Mouse (Mus musculus): ENCODE results near the gene Inmt.
"Not testable (repeated sequence)": the region's sequence is repeated elsewhere in the genome, so short reads cannot be mapped to it uniquely, and the experiment has no call there.

The Inmt gene

DNA sequence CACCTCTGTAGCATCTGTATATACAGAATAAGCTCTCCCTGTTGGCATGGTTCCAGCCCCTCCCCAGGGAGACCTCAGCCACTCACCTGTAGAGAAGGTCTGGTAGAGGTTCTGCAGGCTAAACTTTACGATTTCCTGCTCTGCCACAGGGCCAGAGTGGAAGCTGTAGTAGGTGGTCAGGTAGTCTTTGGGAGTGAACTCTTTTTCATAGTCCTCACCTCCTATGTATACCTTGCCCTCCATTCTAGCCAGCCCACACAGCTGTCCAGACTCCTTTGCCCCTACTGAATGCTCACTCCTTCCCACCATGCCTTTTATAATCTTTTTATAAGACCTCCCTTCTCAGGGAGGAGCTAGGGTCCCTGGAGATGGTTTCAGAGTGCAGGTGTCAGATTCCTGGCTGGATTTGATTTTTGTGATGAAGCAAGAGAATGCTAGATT, at the start of gene Inmt:
Gene Inmt (minus strand): TSS at position 303 of the 441 bp plus-strand sequence.
- no peak for DNase-seq

DNA sequence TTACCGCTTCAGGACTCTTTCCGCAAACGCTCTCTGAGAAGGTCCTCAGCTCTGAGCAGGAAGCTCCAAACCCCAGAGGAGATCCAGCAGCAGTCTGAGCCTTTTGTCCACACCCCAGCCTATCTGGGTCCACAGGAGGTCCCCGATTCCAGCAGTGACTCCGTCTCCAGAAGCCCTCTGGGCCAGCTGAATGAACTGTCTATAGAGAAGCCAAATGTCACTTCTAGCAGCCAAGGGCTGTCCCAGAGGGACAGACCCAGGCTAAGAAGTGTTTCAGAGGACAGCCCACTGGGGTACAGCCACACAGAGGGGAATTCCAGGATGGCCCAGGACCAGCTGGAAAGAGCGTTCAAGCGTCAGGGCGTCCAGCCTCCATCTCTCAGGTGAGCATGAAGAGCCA, 49.1 kb upstream of the Inmt start:
- no peak for DNase-seq

DNA sequence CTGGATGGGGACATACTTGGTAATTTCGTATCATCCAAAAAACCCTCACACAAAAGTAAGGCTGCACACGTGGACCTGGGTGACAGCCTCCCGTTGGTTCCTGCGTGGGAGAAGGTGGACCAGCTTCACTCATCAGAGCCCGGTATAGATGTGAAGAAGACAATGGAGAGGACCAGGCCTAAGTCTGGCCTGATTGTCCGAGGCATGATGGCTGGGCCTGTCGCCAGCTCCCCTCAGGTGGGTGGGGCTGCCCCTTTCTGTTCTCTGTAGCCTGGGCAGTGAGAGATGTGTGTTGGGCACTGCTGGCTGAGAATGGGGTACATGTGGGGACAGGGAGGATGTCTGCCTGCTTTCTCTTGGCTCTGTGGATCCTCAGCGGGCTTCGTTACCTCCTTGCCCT, 43.4 kb upstream of the Inmt start:
- DNase-seq, result no peak

DNA sequence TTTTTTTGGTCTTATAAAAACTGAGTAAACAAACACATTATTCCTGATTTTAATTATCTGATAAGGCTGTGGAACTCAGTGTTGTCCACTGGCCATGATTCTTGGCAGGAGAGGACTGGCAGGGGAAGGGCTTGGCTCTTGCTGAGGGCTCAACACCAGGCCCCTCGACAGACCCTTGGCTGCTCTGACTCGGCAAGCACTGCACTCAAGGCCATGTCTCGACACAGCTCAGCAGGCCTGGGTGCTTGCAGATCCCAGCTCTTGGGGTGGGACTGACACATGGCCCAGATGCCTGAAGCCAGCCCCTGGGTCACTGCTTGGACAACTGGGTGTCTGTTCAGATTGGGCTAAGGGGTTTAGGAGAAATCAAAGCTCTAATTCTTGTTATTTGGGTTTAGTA, 39.7 kb upstream of the Inmt start:
- no peak for DNase-seq

DNA sequence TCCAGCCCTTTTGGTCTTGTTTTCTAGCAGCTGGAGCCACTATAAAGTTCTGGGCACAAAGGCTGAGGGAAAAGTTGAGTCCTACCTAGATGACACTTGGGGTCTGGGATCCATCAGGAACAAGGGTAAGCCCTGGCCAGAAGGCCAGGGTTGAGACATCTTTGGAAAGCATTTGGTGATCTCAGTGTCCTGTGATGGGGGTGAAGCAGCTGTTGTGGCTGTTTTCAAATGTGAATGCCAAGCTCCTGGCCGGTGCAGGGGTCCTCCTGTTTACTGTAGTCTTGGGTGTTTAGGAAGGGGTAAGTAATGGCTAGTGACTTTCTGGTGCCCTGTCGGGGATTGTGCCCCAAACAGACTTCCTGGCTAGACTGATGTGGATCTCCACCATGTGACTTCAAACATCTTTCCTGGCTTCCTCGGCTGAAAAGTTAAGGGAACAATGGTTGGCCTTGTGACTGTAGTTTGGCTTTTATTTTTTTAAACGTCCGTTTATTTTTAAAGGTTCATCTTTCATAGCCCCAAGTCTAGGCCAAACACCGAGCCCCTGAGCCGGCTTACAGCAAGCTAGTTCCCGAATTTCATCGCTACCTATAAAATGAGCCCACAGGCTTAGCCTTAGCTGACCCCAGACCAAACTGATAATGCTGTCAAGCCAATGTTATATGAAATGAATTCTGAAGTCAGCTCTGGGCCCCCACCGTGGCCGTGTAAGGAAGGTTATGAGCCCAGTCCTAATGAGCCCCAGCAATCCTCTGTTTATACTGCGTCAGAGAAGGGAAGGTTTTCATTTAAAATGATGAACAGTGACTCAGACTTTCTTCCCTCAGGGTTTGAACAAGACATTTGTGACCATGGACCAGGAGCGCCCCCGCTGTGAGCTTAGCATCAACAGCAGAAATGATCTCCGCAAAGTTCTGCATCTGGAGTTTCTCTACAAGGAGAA, 35.9 kb upstream of the Inmt start:
- DNase-seq, result no peak

DNA sequence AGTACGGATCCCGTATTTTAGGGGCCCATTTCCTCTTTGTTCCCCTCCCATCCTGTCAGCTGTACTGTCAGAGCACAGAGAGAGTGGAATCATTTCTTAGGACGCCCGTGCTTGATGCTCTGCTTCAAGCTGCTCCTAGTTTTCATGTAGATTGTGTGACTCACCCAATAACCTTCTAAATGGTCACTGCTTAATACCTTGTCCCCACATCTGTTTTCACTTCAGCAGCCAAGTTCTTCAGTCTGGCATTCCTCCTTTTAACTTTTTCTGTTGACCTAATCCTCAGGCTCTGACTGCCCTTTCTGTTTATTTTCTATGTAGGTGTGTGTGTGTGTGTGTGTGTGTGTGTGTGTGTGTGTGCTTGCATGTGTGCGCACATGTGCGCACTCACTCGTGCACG, 32.9 kb upstream of the Inmt start:
- DNase-seq, result no peak

DNA sequence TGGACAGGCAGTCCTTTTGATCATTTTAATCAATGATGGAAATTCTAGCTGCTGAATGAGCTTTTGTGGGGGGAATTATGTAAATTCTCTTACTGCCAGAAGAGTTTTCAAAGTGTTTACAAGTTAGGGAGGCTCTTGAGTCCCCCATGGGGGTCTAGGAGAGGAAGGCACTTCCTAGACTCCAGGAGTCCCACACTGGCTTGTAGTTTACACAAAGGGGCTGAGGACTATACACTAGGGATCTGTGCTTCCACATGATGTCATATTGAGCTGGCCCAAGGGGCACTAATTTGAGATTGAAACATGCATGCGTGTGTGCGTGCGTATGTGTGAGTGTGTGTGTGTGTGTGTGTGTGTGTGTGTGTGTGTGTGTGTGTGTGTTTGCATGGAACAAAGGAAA, 29.1 kb upstream of the Inmt start:
- DNase-seq, result no peak

DNA sequence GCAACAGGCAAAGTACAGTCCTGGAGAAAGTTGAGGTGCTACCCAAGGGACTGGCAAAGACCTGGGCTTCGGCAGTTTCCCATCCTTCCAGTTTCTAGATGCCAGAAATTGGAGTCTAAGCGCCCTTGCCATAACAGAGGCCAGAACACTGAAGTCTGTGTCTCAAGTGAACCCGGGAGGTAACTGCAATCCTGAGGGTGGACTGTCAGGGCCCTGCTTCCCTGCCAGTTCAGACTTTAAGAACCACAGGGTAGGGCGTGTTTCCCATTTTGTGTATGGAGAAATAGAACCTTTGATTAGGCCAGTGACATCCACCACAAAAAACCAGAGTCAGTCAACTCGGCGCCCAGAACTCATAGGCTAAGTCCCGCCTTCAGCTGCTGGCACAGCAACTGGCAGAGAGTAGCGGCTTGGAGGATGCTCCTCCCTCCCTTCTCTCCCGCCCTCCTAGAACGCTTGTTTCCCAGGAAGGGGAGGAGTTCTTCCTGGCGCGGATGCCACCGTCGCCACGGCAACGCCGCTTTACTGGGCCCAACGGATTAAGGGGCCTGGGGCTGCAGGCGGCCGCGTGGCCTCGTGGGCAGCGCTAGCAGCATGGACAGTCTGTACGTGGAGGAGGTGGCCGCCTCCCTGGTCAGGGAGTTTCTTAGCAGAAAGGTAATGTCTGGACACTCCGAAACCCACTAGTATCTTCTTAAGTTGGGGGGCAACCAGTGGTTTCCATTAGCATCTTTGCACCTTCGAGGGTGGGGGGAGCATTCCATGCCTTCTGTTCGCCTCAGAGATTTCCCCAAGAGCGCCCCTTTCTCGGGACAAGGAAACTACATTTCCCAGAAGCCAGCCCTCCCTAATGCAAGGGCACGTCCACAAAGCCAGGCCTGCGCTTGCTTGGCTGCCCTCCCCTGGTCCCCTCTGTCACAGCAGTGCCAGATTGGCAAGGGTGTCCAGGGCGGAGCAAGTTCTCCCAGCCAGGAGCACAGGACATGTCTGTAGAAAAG, 28.4 kb upstream of the Inmt start, which contains the start of gene Mindy4:
Gene Mindy4 (plus strand): TSS at position 471 of the 998 bp plus-strand sequence.
- peak; percentile 59 to 62 for DNase-seq

DNA sequence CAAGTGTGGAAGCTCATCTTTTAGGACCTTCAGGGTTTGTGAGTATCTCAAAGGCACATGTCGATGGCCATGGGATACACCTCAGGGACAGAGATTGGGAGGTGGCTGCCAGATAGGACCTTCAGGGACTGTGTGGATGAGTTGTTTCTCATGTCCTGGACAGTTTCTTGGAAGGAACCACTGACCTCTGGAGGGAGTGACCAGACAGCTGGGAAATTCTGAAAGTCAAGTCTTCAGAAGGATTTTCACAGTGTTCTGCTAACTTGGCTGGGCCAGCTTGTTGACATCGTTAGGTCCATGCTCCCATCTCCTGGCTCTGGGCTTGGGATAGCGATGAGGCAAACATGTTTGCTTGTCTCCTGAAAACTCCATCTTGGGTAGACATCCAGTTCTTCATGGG, 24.2 kb upstream of the Inmt start:
- no peak for DNase-seq

DNA sequence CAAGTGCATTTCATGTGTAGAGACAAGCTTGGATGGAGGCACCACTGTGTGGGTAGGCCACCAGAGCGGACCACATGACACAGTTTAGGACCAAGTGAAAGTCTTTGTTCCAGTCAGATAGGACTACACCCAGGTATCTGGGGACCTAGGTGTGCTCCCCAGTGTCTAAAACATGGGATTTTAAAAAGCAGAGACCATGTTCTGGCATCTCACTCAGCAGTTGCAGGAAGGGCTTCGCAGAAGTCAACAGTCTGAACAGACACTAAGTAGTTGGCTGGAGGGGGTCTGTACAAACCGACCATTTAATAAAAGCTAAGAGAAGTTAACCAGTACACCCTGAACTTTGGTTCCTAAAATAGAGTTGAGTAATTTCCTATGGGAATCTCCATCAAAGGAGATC, 18.3 kb upstream of the Inmt start:
- DNase-seq, result no peak

DNA sequence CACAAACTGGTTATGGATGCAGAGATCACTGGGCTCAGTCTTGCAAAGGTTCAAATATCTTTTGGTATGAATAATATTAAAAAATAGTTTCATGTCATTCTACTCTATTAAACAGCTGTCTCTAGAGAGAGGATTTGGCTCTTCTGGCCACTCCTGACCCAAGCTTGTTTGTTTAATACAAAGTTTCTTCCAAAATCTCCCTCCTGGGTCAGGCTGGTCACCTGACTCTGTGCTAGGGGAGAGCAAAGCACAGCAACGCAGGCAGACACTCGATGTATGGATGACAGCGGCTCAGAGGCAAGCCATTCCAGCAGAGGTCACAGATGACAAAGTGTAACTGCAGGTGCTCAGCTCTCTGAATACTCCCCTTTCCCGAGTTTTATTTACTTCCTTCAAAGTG, 16.7 kb upstream of the Inmt start:
- no peak for DNase-seq

DNA sequence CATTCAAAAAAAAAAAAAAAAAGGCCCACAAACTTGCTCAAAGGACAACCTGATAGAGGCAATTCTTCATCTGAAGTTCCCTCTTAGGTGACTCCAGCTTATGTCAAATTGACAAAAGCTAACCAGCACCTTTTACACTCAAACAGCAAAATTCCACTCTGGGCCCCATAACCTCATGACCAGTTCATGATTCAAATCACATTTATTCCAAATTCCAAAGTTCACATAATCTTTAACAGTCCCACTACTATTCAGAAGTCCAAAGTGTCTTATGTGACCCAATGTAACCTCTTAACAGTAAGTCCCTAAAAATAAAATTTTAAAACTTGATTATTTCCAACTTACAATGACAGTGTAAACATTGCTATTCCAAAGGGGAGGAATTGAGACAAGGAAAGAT, 14.6 kb upstream of the Inmt start:
- no peak for DNase-seq

DNA sequence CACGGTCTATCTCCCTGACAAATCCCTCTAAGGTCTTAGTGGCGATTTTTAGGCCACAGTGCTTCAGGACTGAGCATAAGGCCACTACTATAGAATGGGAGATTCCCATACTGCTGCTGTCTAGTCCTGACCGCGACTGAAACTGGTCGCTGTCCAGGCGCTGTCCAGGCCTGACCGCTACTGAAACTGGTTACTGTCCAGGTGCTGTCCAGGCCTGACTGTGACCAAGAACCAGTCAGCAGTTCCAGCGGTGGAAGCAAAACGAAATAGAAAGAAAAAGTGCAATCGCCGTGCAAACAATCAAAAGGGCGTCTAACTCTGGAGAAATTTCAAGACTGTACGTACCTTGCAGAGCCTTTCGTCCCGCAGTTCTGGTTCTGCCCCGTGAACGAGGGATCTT, 13.0 kb upstream of the Inmt start:
- not testable (repeated sequence) for DNase-seq

DNA sequence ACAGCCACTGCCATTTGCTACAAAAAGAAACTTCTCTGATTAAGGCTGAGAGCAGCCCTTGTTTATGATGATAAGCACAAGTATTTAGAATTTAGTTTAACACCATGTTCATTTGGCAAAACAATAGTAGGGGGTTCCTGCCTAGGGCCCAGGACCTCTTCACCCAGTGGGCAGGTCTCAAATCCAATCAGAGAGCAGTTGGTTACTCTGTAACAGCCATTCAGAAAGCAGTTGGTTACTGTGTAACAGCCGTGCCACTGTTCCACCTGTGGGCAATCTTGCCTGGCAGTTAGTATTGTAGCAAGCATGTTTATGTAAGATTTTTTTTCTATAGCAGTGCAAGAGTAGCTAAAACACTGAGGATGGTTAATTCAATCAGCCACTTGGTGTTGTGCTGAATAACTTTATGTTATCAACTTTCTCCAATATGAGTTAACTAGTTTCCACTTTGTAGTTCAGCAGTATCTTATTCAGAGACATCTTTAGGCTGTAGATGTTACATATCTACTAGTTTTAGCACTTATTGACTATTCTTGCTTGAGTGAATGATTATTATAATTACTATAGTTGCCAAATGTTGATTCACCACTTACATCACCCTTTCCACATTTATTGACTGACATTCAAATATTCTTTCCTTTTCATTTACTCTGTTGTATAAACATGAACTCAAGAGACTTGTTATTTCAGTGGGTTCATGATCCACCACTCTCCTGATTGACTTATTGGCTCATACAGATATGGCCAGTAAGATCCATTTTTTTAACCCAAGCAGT, 8.0 kb upstream of the Inmt start:
- DNase-seq, result no peak

DNA sequence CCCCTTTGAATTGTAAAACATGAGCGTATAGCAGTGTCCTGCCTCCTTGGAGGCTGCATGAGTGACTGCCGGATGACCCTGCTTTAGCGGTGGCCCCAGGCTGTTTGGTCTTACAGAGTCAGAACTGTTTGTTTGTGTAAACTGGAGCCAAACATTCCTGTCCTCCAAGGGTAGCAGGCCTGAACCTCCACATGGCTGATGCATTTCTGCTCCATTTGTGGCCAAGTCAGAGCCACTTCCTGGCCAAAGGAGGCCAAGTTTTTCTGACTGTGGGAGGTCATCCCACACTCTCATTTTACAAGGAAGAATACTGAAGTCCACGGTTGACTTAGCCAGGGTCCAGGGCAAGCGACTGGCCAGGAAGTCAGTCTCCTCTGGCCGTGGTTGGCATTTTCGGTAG, 4.7 kb upstream of the Inmt start:
- DNase-seq, result no peak

DNA sequence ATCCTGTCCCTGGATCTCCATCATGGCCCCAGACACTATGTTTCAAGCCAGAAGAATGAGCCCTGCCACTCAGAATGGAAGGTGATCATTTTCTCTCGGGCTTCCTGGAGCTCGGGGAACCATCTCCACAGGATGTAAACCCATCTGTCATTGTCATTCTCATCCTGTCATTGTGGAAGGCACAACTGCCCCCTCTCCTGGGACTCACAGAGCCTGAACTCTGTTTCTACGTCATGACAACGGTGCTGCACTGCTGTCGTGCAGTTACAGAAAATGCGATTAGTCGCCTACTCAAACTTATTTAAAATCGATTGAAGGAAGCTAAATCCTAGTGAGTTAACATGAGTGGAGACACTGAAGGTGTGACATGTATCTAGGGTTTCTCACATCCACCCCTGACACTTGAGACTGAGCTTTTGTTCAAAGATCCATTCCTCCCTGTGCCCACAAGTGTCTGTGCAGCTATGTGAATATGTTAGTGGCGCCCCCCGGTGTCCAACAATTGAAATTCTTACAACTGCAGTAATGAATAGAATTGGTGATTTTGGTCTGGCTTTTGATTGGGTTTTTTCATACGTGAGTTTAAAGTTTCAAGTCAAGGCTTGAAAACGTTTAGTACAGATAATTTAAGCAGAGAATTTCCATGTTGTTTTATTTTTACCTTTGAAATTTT, 2.4 kb upstream of the Inmt start:
- DNase-seq, result no peak

DNA sequence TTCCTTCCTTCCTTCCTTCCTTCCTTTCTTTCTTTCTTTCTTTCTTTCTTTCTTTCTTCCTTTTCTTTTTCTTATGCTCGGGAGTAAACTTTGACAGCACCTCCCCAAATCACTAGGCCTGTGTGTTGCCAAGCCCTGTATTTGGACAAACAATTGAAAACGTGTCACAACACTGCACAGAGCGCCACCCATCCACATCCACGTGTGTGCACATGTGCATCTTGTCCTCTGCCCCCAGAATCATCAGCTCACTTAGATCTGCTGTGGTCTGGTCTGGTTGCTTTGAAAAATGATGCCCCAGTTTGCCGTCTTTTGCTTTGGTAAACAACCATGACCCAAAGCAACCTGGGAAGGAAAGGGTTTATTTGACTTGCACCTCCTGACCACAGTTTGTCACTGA, 1.0 kb upstream of the Inmt start:
- DNase-seq, result no peak

DNA sequence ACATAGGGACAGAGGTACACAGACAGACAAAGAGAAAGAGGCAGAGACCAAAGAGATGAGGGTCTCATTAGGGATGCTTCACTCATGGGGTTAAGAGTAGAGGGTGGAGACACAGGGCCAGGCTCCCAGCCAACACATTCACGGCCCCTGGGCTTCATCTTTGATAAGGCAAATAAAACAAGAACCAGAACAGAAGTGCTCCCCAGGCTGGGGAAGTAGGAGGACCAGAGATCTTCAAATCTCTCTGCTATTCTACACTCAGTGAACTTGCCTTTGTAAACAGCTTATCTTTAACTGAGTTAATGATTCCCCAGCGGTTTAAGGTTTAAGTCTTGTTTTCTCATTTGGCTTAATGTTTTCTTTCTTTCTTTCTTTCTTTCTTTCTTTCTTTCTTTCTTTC, 613 bp upstream of the Inmt start:
- no peak for DNase-seq

DNA sequence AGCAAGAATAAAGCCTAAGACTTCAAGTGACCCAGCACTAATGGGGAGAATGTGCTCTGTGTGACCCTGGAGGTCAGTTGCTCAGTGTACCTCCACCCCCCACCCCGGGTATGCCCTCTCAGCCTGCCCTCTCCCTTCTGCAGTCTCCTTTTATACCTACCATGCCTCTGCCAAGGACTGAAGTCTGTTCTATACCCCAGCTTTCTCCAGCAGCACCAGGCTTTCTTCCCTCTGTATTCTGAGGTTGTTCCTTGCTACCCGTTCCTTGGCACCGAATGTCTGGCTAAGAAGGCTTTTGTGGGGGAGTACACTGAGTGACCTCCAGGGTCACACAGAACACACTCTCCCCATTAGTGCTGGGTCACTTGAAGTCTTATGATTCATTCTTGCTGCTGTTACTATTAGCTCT, 898 bp downstream of the Inmt start:
- DNase-seq, result no peak

DNA sequence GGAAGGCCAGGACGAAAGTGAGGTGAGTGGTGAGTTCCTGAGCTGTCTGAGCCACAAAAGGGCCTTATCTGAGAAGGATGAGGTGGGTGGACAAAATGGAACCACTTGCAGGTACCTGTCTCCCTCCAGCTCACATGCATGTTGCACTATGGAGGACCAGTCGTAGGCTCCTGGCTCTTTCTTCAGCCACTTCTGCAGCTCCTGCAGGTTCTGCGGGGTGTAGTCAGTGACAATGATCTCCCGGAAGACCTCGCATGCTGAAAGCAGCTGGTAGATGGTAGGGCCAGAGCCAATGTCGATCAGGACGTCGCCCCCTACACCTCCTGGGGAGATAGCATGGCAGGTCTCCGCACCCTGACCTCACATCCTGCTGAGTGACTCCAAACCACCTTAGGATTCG, 1.7 kb downstream of the Inmt start:
- no peak for DNase-seq

DNA sequence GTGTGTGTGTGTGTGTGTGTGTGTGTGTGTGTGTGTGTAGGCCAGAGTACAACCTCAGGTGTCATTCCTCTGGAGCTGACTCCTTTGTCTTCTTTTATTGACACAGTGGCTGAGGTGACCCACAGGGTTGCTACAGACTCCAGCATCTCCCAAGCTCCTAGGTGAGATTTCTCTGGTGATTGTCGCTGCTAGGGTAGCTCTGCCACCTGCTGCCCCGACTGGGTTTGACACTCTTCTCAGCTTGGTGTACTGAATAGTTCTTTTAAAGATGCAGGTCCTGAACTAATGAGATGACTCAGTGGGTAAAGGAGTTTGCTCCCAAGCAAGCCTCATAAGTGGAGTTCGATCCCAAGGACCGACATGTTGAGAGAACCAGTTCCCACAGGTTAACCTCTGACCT, 3.2 kb downstream of the Inmt start:
- DNase-seq, result no peak

DNA sequence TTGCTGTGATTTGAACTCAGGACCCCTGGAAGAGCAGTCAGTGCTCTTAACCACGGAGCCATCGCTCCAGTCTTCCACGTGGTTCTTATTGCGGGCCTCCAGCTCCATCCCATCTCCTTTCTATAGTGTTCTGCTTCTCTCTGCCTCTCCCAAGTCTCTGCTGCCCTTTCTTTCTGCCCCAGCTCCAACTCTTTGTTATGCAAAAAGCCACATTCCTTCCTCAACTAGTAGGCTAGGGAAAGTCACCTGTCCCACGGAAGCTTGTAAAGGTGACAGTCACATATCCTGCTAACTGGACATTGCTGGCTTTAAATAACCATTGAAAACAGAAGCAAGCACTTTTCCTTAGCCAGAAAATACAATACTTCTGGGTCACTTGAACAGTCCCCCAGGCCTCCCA, 5.0 kb downstream of the Inmt start:
- no peak for DNase-seq
